In the genomic region with DNA sequence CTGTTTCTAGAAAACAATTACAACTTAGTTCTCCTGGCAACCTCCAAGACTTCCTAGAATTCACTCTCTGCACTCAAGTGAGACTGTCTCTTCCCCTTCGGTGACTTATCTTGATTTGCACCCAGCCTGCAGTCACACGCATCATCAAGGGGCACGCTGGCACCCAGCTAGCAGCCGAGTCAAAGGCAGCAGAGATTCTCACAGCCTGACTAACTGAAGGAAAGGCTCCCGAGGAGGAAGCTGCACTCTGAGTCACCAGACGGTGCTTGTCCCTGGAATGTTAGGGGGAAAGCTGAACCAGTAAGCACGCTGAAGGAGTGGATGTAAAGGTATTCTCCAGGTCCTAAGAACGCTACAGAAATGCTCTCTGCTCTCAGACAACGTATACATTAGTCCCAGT, we compare ENCODE assay signal across 17 mouse cellular contexts. TPM values are rescaled to one million over a fixed set of nuclear protein-coding genes. Genes with fewer than 3 reads are reported as not detected.
DNase-seq lines count a peak whose midpoint lies in the region; ATAC-seq and TF ChIP-seq lines count a peak whose summit lies in the region.
"Had no signal": no experiment of that assay in that cellular context is flagged by ENCODE, and none has a peak within 500 bp of the region (broad histone marks: within the 10 kb centered on the region; RNA-seq: fewer than 3 reads in every experiment).

No protein-coding gene starts in this region.

- H3K27me3 ChIP-seq in Patski: no peaks in the 10 kb centered on the region
- H3K27me3 ChIP-seq in hindbrain, embryonic 14.5 days (ENCODE audit: control insufficient read depth, insufficient read depth, low read length): no peaks in the 10 kb centered on the region
- H3K27me3 ChIP-seq: forebrain, embryonic 13.5 days; megakaryocyte, embryonic 14.5 days; neural tube, embryonic 12.5 days; stomach, embryonic 15.5 days had no signal

- TF ChIP-seq CTCF in Patski (IDR thresholded peaks at IDR 0.05): no peak
- TF ChIP-seq CTCF in embryonic fibroblast, embryonic 13.5 days (IDR thresholded peaks at IDR 0.05; ENCODE audit: borderline replicate concordance, insufficient read depth, low read length): no peak

- in situ Hi-C loops in Patski (cut with MboI; ENCODE audit: low pct_unique_long_range_greater_than_20kb): no loop called here

- peak; percentile 97 for ATAC-seq in Patski
- no peak for ATAC-seq in hindbrain, embryonic 14.5 days (ENCODE audit: low FRiP score)
- ATAC-seq: forebrain, embryonic 13.5 days; inflammation-experienced regulatory T-cells, adult 6 months had no signal

- intact Hi-C loops in heart, postnatal 14 days (cut with DNase I): no loop called here

- no peak overlapping the region for H3K9ac ChIP-seq in hindbrain, embryonic 14.5 days
- H3K9ac ChIP-seq: forebrain, embryonic 13.5 days; neural tube, embryonic 12.5 days; stomach, embryonic 15.5 days had no signal

- H3K27ac ChIP-seq in embryonic fibroblast, embryonic 13.5 days (ENCODE audit: insufficient read depth, low read length): peak overlapping the region; percentile 83
- H3K27ac ChIP-seq in hindbrain, embryonic 14.5 days: no peak overlapping the region
- H3K27ac ChIP-seq: forebrain, embryonic 13.5 days; neural tube, embryonic 12.5 days; stomach, embryonic 15.5 days had no signal

- 84% methylated on average over 9 of the region's 9 CpGs for WGBS in hindbrain, embryonic 14.5 days

- no peak overlapping the region for H3K4me3 ChIP-seq in embryonic fibroblast, embryonic 13.5 days (ENCODE audit: insufficient read depth, low read length)
- no peak overlapping the region for H3K4me3 ChIP-seq in hindbrain, embryonic 14.5 days (replicated peaks; ENCODE audit: low read length)
- H3K4me3 ChIP-seq: forebrain, embryonic 13.5 days; megakaryocyte, embryonic 14.5 days; neural tube, embryonic 12.5 days; stomach, embryonic 15.5 days had no signal

- no peaks in the 10 kb centered on the region for H3K9me3 ChIP-seq in hindbrain, embryonic 14.5 days (ENCODE audit: control insufficient read depth, low read length)
- H3K9me3 ChIP-seq: forebrain, embryonic 13.5 days; megakaryocyte, embryonic 14.5 days; neural tube, embryonic 12.5 days; stomach, embryonic 15.5 days had no signal

- POLR2A ChIA-PET in Patski (lab: Charles Lee): interaction anchor here (0.5 kb wide), 1 partner anchor 31 kb away, joined by 4 read pairs; no protein-coding TSS in a partner anchor

- DNase-seq in heart, adult 11 months: peak; percentile 77
- no peak for DNase-seq in heart, postnatal 14 days
- DNase-seq in 3134 (ENCODE audit: extremely low read depth, insufficient read length, low spot score): peak; percentile 74
- DNase-seq in Patski (ENCODE audit: low read depth, low spot score): peak; percentile 88
- no peak for DNase-seq in hindbrain, embryonic 14.5 days (ENCODE audit: low spot score)
- DNase-seq in adipocyte (ENCODE audit: low spot score): no peak
- DNase-seq in cerebellum, adult 8-10 months: no peak
- DNase-seq: B cell, adult 2 months; cerebellum, postnatal 25 days; layer of hippocampus, adult 9-11 months; lung, postnatal 14 days had no signal

- no peak overlapping the region for H3K4me2 ChIP-seq in hindbrain, embryonic 14.5 days (replicated peaks)
- H3K4me2 ChIP-seq: forebrain, embryonic 13.5 days; neural tube, embryonic 12.5 days; stomach, embryonic 15.5 days had no signal

- CTCF ChIA-PET in Patski (lab: Charles Lee): interaction anchor here (2.3 kb wide), 1 partner anchor 14 kb away, joined by 12 read pairs; no protein-coding TSS in a partner anchor

- peaks cover 3% of the 10 kb centered on the region; the same call in 1 of the 2 replicates for H3K36me3 ChIP-seq in hindbrain, embryonic 14.5 days (replicated peaks; ENCODE audit: control insufficient read depth, insufficient read depth)
- H3K36me3 ChIP-seq: neural tube, embryonic 12.5 days; stomach, embryonic 15.5 days had no signal

- H3K4me1 ChIP-seq in embryonic fibroblast, embryonic 13.5 days (ENCODE audit: control insufficient read depth, insufficient read depth, low read length): peaks cover 29% of the 10 kb centered on the region
- H3K4me1 ChIP-seq in hindbrain, embryonic 14.5 days (replicated peaks; ENCODE audit: control insufficient read depth, insufficient read depth, low read length): no peaks in the 10 kb centered on the region
- H3K4me1 ChIP-seq: forebrain, embryonic 13.5 days; neural tube, embryonic 12.5 days; stomach, embryonic 15.5 days had no signal

- TF ChIP-seq POLR2A in embryonic fibroblast, embryonic 13.5 days (IDR thresholded peaks at IDR 0.05; ENCODE audit: low read depth, low read length): no peak

RNA-seq across cellular contexts. Expression of gene Fez2, which starts 30.3 kb away (rescaled TPM):
- 10 to 100 TPM; 76.4 to 83.3 TPM for total RNA-seq in heart, postnatal 14 days (2021)
- polyA plus RNA-seq in Patski (2021): 86.4 TPM
- 41.8 and 60.3 TPM in 2 replicates for polyA plus RNA-seq in embryonic fibroblast, embryonic 13.5 days (2011; ENCODE audit: insufficient read length, low read depth, missing spikeins)
- 59.7 and 69.0 TPM in 2 replicates for polyA plus RNA-seq in hindbrain, embryonic 14.5 days (2014; fragmentation: Nextera tagmentation; extraction: Ambion mirVana)

Comparison
In these comparisons a context has a peak if more than half of its experiments do, and no peak if none do; other contexts are left out.
1. DNase-seq: peak in heart, adult 11 months (single experiment), 3134 (single experiment) and Patski (single experiment); none in heart, postnatal 14 days (0 of 2), hindbrain, embryonic 14.5 days (single experiment), adipocyte (single experiment) and cerebellum, adult 8-10 months (single experiment).